Mouse (Mus musculus) midbrain, embryonic 13.5 days (tissue): Measurements from ENCODE around the gene Phf1. TPM values are rescaled to one million over a fixed set of nuclear protein-coding genes. Genes with fewer than 3 reads are reported as not detected.

Experiments
- ATAC-seq: fragments of 200-750 bp; cut with Nextera tagmentation; 2 replicates; pipeline ENCODE4 v1.8.0; 2017; ENCODE audit warnings: mild to moderate bottlenecking, moderate TSS enrichment, moderate library complexity
- H3K27ac ChIP-seq: fragments of 300-500 bp; sonication (generic); 2 replicates; pipeline ENCODE4 v1.5.1; 2015; ENCODE audit warnings: inconsistent platforms, mild to moderate bottlenecking, moderate library complexity
- H3K27me3 ChIP-seq: fragments of 300-500 bp; sonication (generic); 2 replicates; pipeline ENCODE4 v1.6.1; 2015; ENCODE audit warnings: mild to moderate bottlenecking, inconsistent platforms
- H3K36me3 ChIP-seq: fragments of 300-500 bp; sonication (generic); 2 replicates; pipeline ENCODE4 v1.6.1; 2015; ENCODE audit warnings: mild to moderate bottlenecking, inconsistent platforms
- H3K4me1 ChIP-seq: fragments of 300-500 bp; sonication (generic); replicated peaks from 2 replicates; pipeline ENCODE4 v1.6.1; 2015; ENCODE audit warnings: inconsistent platforms
- H3K4me2 ChIP-seq: fragments of 300-500 bp; sonication (generic); replicated peaks from 2 replicates; pipeline ENCODE4 v1.6.1; 2015; ENCODE audit warnings: moderate library complexity, mild to moderate bottlenecking, inconsistent platforms
- H3K4me3 ChIP-seq: fragments of 300-500 bp; sonication (generic); replicated peaks from 2 replicates; pipeline ENCODE4 v1.5.1; 2015; ENCODE audit warnings: mild to moderate bottlenecking, inconsistent platforms
- H3K9ac ChIP-seq: fragments of 300-500 bp; sonication (generic); replicated peaks from 2 replicates; pipeline ENCODE4 v1.6.1; 2015; ENCODE audit warnings: mild to moderate bottlenecking, inconsistent platforms
- H3K9me3 ChIP-seq: fragments of 300-500 bp; sonication (generic); 2 replicates; pipeline ENCODE4 v1.6.1; 2016; ENCODE audit warnings: mild to moderate bottlenecking, inconsistent platforms
- WGBS: fragments of 180-500 bp; shearing (Covaris S2); methylation state at CpG from one replicate; pipeline ENCODE4 v1.1.7; 2015; 5-methylcytosine and 5-hydroxymethylcytosine counted together
- polyA plus RNA-seq: library from polyadenylated mRNA; unstranded; fragments of >200 nt; fragmentation: Nextera tagmentation; extraction: Ambion mirVana; gene quantifications from 2 replicates; pipeline ENCODE4 v1.2.1, GENCODE M21; 2015

The Phf1 gene
- polyA plus RNA-seq, 1 experiment from 2014 or later = 17.7 TPM

- Histone ChIP-seq H3K27me3 (no peaks in the 10 kb centered on the region), H3K27ac (no peak overlapping the region), H3K4me2 (no peak overlapping the region), H3K4me3 (no peak overlapping the region), H3K36me3 (peaks cover 33% of the 10 kb centered on the region), H3K9ac (no peak overlapping the region), H3K4me1 (peaks cover 52% of the 10 kb centered on the region), H3K9me3 (no peaks in the 10 kb centered on the region)
- WGBS = 85% methylated on average over 12 of the region's 12 CpGs
- ATAC-seq = no peak
These were observed 3.6 kb downstream of the Phf1 start for GRCm38 (mm10) chr17:26936453-26936852.

GRCm38 (mm10) chr17:26936921-26937695 lies 4.3 kb downstream of the Phf1 start:
- Histone ChIP-seq H3K4me2 (no peak overlapping the region), H3K4me1 (peaks cover 57% of the 10 kb centered on the region), H3K9me3 (no peaks in the 10 kb centered on the region), H3K27me3 (no peaks in the 10 kb centered on the region), H3K4me3 (no peak overlapping the region), H3K9ac (no peak overlapping the region), H3K27ac (no peak overlapping the region), H3K36me3 (peaks cover 33% of the 10 kb centered on the region)
- 88% methylated on average over 15 of the region's 15 CpGs for WGBS
- no peak for ATAC-seq

- H3K4me1 ChIP-seq = peaks cover 61% of the 10 kb centered on the region
- H3K27ac ChIP-seq = peak overlapping the region; percentile 65
- no peaks in the 10 kb centered on the region for H3K27me3 ChIP-seq
- H3K36me3 ChIP-seq = peaks cover 33% of the 10 kb centered on the region
- peak overlapping the region; percentile 95 for H3K4me2 ChIP-seq
- 58% methylated on average over 16 of the region's 16 CpGs for WGBS
- peak overlapping the region; percentile 79 for H3K9ac ChIP-seq
- H3K9me3 ChIP-seq = no peaks in the 10 kb centered on the region
- peak overlapping the region; percentile 56 for H3K4me3 ChIP-seq
- ATAC-seq = no peak
These were observed 5.2 kb downstream of the Phf1 start for GRCm38 (mm10) chr17:26937883-26938695.

- Histone ChIP-seq H3K27ac (peak overlapping the region; percentile 65), H3K9me3 (no peaks in the 10 kb centered on the region), H3K4me1 (peaks cover 61% of the 10 kb centered on the region), H3K9ac (peak overlapping the region; percentile 79), H3K4me2 (peak overlapping the region; percentile 95), H3K27me3 (no peaks in the 10 kb centered on the region), H3K4me3 (peak overlapping the region; percentile 56), H3K36me3 (peaks cover 33% of the 10 kb centered on the region)
- ATAC-seq = peak; percentile 7
- WGBS = under 1% methylated on average over 22 of the region's 22 CpGs
These were observed 5.9 kb downstream of the Phf1 start for GRCm38 (mm10) chr17:26938731-26939130.

- Histone ChIP-seq H3K9me3 (no peaks in the 10 kb centered on the region), H3K27ac (peak within 1 kb of the TSS; percentile 94), H3K4me3 (peak within 1 kb of the TSS; percentile 56), H3K36me3 (peaks cover 31% of the 10 kb centered on the region), H3K27me3 (no peaks in the 10 kb centered on the region), H3K9ac (peak within 1 kb of the TSS; percentile 79), H3K4me2 (peak within 1 kb of the TSS; percentile 95), H3K4me1 (peaks cover 61% of the 10 kb centered on the region)
- peak; percentile 90 for ATAC-seq
- under 1% methylated on average over 67 of the region's 70 CpGs for WGBS
These were observed 6.5 kb downstream of the Phf1 start, which contains the start of gene Cuta for GRCm38 (mm10) chr17:26939178-26939972. Gene Cuta, minus strand, starts transcription at chr17:26939569.

- no peaks in the 10 kb centered on the region for H3K9me3 ChIP-seq
- ATAC-seq = no peak; the same call in 1 of the 2 replicates
These were observed 7.1 kb downstream of the Phf1 start for GRCm38 (mm10) chr17:26939973-26940300.

GRCm38 (mm10) chr17:26941031-26941789 lies 8.4 kb downstream of the Phf1 start, which contains the start of gene Syngap1:
Gene Syngap1, plus strand, starts transcription at chr17:26941253.
- no peak for ATAC-seq
- Histone ChIP-seq H3K4me3 (peak within 1 kb of the TSS; percentile 56), H3K27ac (peak within 1 kb of the TSS; percentile 94), H3K27me3 (no peaks in the 10 kb centered on the region), H3K4me2 (peak within 1 kb of the TSS; percentile 95), H3K36me3 (peaks cover 17% of the 10 kb centered on the region), H3K9me3 (no peaks in the 10 kb centered on the region), H3K4me1 (peaks cover 76% of the 10 kb centered on the region), H3K9ac (peak within 1 kb of the TSS; percentile 80)
- WGBS = 2% methylated on average over 23 of the region's 24 CpGs

More at GRCm38 (mm10) chr17:26939973-26940300, 7.1 kb downstream of the Phf1 start:
- Histone ChIP-seq H3K27ac (peak overlapping the region; percentile 94), H3K4me3 (peak overlapping the region; percentile 56), H3K27me3 (no peaks in the 10 kb centered on the region), H3K36me3 (peaks cover 30% of the 10 kb centered on the region), H3K4me1 (peaks cover 64% of the 10 kb centered on the region), H3K9ac (peak overlapping the region; percentile 72), H3K4me2 (peak overlapping the region; percentile 95)
- 0% methylated on average over 3 of the region's 3 CpGs for WGBS

- H3K27me3 ChIP-seq = no peaks in the 10 kb centered on the region
- H3K4me1 ChIP-seq = peaks cover 84% of the 10 kb centered on the region
- H3K4me3 ChIP-seq = peak overlapping the region; percentile 51
- H3K4me2 ChIP-seq = peak overlapping the region; percentile 70
- H3K27ac ChIP-seq = peak overlapping the region; percentile 94
- H3K9me3 ChIP-seq = no peaks in the 10 kb centered on the region
- 4% methylated on average over 4 of the region's 4 CpGs for WGBS
- H3K36me3 ChIP-seq = peaks cover 10% of the 10 kb centered on the region
- no peak for ATAC-seq
- peak overlapping the region; percentile 80 for H3K9ac ChIP-seq
These were observed 9.2 kb downstream of the Phf1 start for GRCm38 (mm10) chr17:26941841-26942570.

- no peak for ATAC-seq
- Histone ChIP-seq H3K4me1 (peaks cover 86% of the 10 kb centered on the region), H3K9me3 (no peaks in the 10 kb centered on the region), H3K27me3 (no peaks in the 10 kb centered on the region), H3K36me3 (0 out of 2 replicates have a peak, but pooled peaks cover 5% of the 10 kb centered on the region), H3K4me3 (peak overlapping the region; percentile 44), H3K9ac (peak overlapping the region; percentile 73), H3K4me2 (peak overlapping the region; percentile 81), H3K27ac (peak overlapping the region; percentile 86)
- 22% methylated on average over 13 of the region's 13 CpGs for WGBS
These were observed 13.1 kb downstream of the Phf1 start for GRCm38 (mm10) chr17:26945824-26946495.

GRCm38 (mm10) chr17:26946567-26946966 lies 13.7 kb downstream of the Phf1 start:
- H3K36me3 ChIP-seq = 0 out of 2 replicates have a peak, but pooled peaks cover 5% of the 10 kb centered on the region
- H3K4me3 ChIP-seq = peak overlapping the region; percentile 44
- peak overlapping the region; percentile 73 for H3K9ac ChIP-seq
- peak overlapping the region; percentile 86 for H3K27ac ChIP-seq
- H3K4me1 ChIP-seq = peaks cover 91% of the 10 kb centered on the region
- H3K27me3 ChIP-seq = no peaks in the 10 kb centered on the region
- under 1% methylated on average over 37 of the region's 37 CpGs for WGBS
- H3K9me3 ChIP-seq = no peaks in the 10 kb centered on the region
- 0 out of 2 replicates have a peak, but pooled peaks have one; percentile 15 for ATAC-seq
- peak overlapping the region; percentile 81 for H3K4me2 ChIP-seq
